Mouse (Mus musculus): ENCODE measurements at regions not wholly inside any gene's neighbourhood (a gene's known extent, or its start where the extent isn't known, plus 50 kb on each side); places are given as distances from the start of the nearest gene placed in this dataset.

DNA sequence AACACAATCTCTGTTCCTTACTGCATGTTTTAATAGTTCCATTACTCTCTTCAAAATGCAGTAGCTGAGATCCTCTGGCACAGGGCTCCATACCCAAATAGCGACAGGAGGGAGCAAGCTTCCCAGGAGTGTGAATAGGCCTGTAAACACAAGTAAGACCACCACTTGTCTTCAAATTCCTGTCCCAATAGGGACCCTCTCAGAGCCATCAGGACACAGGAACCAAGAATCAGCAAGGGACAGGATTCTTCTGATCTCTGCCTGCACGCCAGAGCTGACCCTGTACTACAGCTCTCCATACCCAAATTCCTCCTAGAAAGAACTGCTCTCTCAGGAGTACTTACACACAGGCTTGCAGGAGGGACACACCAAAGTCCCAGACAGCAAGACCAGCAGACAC, 200.9 kb upstream of the Creb1 start:
- TF ChIP-seq CTCF (IDR thresholded peaks at IDR 0.05; ENCODE audit: control insufficient read depth, insufficient read depth, insufficient read length): no peak
- TF ChIP-seq FOSL1 (IDR thresholded peaks at IDR 0.05; ENCODE audit: insufficient read depth, low read length, poor library complexity, severe bottlenecking): no peak
- TF ChIP-seq CEBPB (IDR thresholded peaks at IDR 0.05; ENCODE audit: low read depth): no peak
- TF ChIP-seq MYOD1 (IDR thresholded peaks at IDR 0.05; ENCODE audit: control insufficient read depth, insufficient read length, low read depth): no peak
